Mouse (Mus musculus) kidney, embryonic 15.5 days (tissue): Measurements from ENCODE around the gene Efcab11. TPM values are rescaled to one million over a fixed set of nuclear protein-coding genes. Genes with fewer than 3 reads are reported as not detected.

Experiments
- ATAC-seq: fragments of 200-750 bp; cut with Nextera tagmentation; replicated peaks from 2 replicates; pipeline ENCODE4 v1.8.0; 2017; ENCODE audit warnings: moderate TSS enrichment; ENCODE audit not compliant: low FRiP score
- H3K27ac ChIP-seq: fragments of 300-500 bp; sonication (generic); 2 replicates; pipeline ENCODE4 v1.5.1; 2015; ENCODE audit warnings: mild to moderate bottlenecking, inconsistent platforms
- H3K27me3 ChIP-seq: fragments of 300-500 bp; sonication (generic); 2 replicates; pipeline ENCODE4 v1.6.1; 2015; ENCODE audit warnings: inconsistent platforms
- H3K36me3 ChIP-seq: fragments of 300-500 bp; sonication (generic); 2 replicates; pipeline ENCODE4 v1.6.1; 2015; ENCODE audit warnings: inconsistent platforms
- H3K4me1 ChIP-seq: fragments of 300-500 bp; sonication (generic); 2 replicates; pipeline ENCODE4 v1.6.1; 2015; ENCODE audit warnings: inconsistent platforms
- H3K4me2 ChIP-seq: fragments of 300-500 bp; sonication (generic); 2 replicates; pipeline ENCODE4 v1.6.1; 2015; ENCODE audit warnings: moderate library complexity, mild to moderate bottlenecking, inconsistent platforms
- H3K4me3 ChIP-seq: fragments of 300-500 bp; sonication (generic); replicated peaks from 2 replicates; pipeline ENCODE4 v1.5.1; 2015; ENCODE audit warnings: mild to moderate bottlenecking, inconsistent platforms
- H3K9ac ChIP-seq: fragments of 300-500 bp; sonication (generic); 2 replicates; pipeline ENCODE4 v1.6.1; 2015; ENCODE audit warnings: mild to moderate bottlenecking, inconsistent platforms
- H3K9me3 ChIP-seq: fragments of 300-500 bp; sonication (generic); replicated peaks from 2 replicates; pipeline ENCODE4 v1.6.1; 2016; ENCODE audit warnings: inconsistent platforms
- WGBS: fragments of 180-500 bp; shearing (Covaris S2); methylation state at CpG from one replicate; pipeline ENCODE4 v1.1.7; 2015; ENCODE audit warnings: mixed read lengths; 5-methylcytosine and 5-hydroxymethylcytosine counted together
- polyA plus RNA-seq: library from polyadenylated mRNA; unstranded; fragments of >200 nt; fragmentation: Nextera tagmentation; extraction: Ambion mirVana; gene quantifications from 2 replicates; pipeline ENCODE4 v1.2.1, GENCODE M21; 2015

The Efcab11 gene
- polyA plus RNA-seq, 1 experiment from 2014 or later, result 10.7 TPM

- no peak overlapping the region for H3K4me2 ChIP-seq
- no peaks in the 10 kb centered on the region for H3K27me3 ChIP-seq
- no peak overlapping the region for H3K9ac ChIP-seq
- no peaks in the 10 kb centered on the region for H3K36me3 ChIP-seq
- no peak for ATAC-seq
- WGBS, result 89% methylated on average over 11 of the region's 11 CpGs
- H3K27ac ChIP-seq, result no peak overlapping the region
- no peaks in the 10 kb centered on the region for H3K4me1 ChIP-seq
- peaks cover 26% of the 10 kb centered on the region for H3K9me3 ChIP-seq
- no peak overlapping the region for H3K4me3 ChIP-seq
These were observed 237.5 kb downstream of the Efcab11 start for GRCm38 (mm10) chr12:99646556-99647354.

- no peak overlapping the region for H3K4me3 ChIP-seq
- H3K27ac ChIP-seq, result no peak overlapping the region
- H3K4me1 ChIP-seq, result peaks cover 10% of the 10 kb centered on the region
- peak; percentile 74; the same call in 1 of the 2 replicates for ATAC-seq
- no peak overlapping the region for H3K9ac ChIP-seq
- H3K9me3 ChIP-seq, result peaks cover 26% of the 10 kb centered on the region
- no peak overlapping the region for H3K4me2 ChIP-seq
- 95% methylated on average over 18 of the region's 18 CpGs for WGBS
- peaks cover 4% of the 10 kb centered on the region; the same call in 1 of the 2 replicates for H3K27me3 ChIP-seq
- H3K36me3 ChIP-seq, result no peaks in the 10 kb centered on the region
These were observed 238.8 kb downstream of the Efcab11 start for GRCm38 (mm10) chr12:99645418-99645817.

GRCm38 (mm10) chr12:99644966-99645365, 239.3 kb downstream of the Efcab11 start:
- peaks cover 26% of the 10 kb centered on the region for H3K9me3 ChIP-seq
- 91% methylated on average over 37 of the region's 37 CpGs for WGBS
- H3K9ac ChIP-seq, result no peak overlapping the region
- no peaks in the 10 kb centered on the region for H3K36me3 ChIP-seq
- peaks cover 15% of the 10 kb centered on the region for H3K4me1 ChIP-seq
- ATAC-seq, result peak; percentile 96
- no peak overlapping the region for H3K4me2 ChIP-seq
- H3K27me3 ChIP-seq, result peaks cover 8% of the 10 kb centered on the region
- H3K4me3 ChIP-seq, result no peak overlapping the region
- H3K27ac ChIP-seq, result no peak overlapping the region

Other genes starting within 250 kb of the Efcab11 start
- 59.2 and 59.3 TPM in 2 replicates for gene Tdp1, start 78 bp upstream of the Efcab11 start, polyA plus RNA-seq
- 0.42 and 0.44 TPM in 2 replicates for gene Kcnk13, start 80.1 kb upstream of the Efcab11 start, polyA plus RNA-seq
- 302 and 304 TPM in 2 replicates for gene Psmc1, start 225.7 kb upstream of the Efcab11 start, polyA plus RNA-seq